Mouse (Mus musculus): ENCODE measurements around the gene Hic2.

The Hic2 gene

DNA sequence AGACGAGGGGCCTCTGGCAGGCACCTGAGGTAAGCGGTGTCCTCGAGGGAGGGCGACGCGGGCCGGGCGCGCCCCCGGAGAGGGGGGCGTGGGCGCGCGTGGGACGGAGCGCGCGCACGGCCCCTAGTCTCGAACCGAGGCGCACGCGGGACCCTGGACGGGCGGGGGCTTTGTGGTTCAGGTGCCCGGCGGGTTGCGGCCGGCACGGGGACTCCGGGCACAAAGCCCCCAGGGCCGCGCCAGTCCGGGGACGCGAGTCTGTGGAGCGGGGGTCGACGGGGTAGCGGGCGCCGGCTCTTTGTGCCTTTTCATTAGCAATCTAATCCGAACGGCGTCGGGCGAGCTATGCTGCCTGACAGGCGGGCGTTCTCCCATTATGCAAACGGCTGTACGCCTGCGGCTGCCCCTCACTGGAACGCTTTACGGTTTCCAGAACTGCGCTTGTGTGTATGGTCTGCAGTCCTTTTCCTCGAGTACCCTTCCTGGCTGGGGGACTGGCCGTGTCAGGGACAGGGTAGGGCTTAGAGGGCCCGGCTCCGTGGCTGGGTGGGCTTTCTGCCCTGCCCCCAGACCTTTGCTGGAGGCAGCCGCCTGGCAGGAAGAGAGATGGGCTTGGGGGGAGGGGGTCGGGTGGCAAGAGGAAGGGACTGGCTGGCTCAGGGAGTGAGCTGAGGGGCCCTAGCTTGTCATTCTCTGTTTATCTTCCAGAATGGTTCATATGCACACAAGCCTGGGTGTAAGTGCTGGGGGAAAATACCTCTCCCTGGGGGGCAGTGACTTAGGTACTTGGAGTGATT is 528 bp downstream of the Hic2 start:
- in situ Hi-C loops (cut with MseI, MboI): no loop called here

DNA sequence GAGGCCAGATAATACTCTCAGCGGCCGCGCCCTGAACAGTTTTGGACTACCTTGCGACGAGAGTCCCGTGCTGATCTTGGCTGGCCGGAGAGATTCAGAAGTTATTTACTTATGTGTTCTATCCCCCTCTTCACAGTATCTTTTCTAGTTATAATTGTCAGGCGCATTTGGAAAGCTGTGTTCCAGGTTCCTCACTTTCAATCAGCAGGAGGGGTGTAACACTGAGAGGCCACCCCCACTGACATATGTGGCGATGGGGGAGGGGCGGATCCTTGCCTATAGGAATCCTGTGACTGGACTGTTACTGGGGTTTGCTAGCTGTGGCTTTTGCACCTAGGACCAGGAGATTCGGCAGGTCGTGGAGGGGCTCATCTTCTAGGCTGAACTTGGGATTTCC is 1.1 kb downstream of the Hic2 start:
- in situ Hi-C loops (cut with MseI, MboI): no loop called here

DNA sequence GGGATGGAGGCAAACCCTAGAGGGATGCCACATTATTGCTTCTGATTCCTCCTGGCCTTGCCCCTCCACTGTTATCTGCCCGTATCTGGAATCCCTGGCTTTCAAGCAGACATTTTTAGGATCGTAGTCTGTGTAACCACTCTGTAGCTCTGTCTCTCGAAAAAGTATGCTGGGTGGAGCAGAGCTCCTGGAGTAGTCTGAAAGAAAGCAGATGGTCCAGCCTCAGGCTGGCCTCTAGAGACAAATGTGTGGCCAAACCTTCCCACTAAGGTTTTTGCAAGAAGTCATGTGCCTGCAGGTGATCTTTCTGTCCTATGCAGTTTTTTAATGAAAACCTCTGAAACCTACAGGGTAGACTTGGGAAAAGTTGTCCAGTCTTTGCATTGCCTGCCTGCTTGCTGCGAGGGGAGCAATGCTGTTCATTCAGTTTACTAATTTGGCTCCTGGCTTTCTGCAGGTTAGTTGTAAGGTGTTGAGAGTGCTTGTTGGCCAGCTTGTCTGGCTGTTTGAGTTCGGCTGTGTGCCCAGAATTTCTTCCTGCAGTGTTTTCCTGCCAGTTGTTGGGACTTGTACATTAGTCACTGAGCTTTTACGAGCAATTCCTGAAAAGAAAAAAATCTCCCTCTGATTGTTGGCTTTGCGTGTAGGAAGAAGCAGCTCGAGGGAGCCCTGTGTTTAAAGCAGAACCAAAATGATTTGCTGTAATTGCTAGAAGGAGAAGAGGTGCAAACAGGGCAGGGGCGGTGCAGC is 1.7 kb downstream of the Hic2 start:
- in situ Hi-C loops (cut with MseI, MboI): no loop called here

DNA sequence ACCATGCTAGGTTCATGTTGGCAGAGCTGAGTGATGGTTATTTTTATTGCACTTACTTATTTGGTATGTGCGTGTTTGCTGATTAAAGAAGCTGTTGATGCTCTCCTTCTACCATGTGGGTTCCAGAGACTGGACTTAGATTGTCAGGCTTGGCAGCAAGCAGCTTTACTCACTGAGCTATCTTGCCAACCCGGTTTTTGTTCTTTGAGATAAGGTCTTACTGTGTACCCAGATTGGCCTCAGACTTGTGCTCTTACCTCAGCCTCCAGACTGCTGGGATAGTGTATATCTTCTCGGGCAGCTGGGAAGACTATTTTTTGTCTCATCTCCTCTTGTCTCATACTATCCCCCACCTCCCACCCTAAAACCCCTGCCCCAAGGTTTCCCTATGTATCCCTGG is 4.3 kb downstream of the Hic2 start:
- in situ Hi-C loops (cut with MseI, MboI): no loop called here

DNA sequence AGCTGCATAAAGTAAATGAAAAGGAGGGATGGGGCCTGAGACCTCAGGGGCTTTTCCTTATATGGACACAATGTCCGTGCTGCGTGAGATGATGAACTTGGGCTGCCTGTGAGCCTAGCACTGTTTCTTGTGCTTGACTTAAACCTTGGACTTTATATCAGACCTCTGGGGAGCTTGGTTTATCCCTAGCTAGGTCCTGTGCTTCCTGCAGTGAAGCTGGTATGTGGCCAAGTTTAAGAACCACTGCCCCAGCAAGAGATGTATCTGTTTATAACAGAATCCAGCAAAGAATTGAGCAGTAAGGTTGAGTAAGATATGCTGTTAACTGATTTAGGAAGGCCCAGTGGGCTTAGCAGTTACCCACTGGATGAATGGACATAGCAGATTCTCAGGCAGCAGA is 6.0 kb downstream of the Hic2 start:
- in situ Hi-C loops (cut with MseI, MboI): no loop called here

DNA sequence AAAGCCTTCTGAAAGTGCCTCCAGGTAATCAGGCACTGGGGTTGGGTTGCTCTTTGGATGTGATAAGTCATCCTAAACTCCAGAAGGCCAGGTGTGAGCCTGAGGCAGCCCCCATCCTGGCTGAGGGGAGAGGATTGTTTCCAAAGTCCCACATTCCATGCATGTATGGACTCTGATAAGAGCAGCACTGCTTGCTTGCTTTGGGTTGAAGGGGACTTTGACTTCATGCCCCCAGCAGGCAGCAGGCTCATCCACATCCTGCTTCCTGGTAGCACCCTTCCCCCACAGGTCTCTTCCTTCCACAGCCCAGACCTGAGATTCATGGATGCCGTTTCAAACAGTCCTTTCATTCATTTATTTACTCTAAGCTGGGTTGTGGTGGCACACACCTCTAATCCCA is 10.4 kb downstream of the Hic2 start:
- in situ Hi-C loops (cut with MseI, MboI): no loop called here

DNA sequence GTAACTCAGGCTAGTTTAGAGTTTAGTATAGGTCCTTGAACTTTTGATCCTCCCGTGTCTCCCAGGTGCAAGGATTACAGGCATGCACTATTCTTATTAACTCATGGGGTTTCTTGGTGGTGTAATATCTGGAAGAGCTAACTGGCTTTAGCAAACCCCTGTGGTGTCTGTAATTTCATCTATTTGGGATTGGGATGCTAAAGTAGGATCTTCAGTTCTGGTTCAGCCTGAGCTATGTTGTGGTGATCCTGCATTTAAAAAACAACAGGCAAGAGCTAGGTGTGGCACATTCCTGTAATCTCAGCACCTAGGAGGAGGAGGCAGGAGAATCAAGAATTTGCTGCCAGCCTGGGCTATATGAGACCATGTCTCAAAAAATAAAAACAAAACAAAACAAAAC is 11.6 kb downstream of the Hic2 start:
- in situ Hi-C loops (cut with MseI, MboI): no loop called here

DNA sequence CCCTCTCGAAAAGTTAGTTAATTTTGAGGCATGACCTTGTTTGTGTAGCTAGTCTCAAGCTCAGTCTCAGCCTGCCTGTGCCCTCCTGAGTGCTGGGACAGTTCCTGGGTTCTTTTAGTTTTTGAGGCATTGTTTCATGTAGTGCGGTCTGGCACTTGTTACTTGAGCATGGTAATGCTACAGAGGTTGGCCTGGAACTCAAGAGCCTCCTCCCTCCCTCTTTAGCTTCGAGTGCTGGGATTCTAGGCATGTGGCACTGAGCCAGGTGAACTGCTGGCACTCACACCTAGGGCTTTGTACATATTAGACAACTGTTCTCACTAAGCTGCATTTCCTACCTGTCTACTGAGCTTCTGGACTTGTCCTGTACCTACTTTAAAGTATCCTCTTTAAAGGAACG is 14.4 kb downstream of the Hic2 start:
- in situ Hi-C loops (cut with MseI, MboI): no loop called here

DNA sequence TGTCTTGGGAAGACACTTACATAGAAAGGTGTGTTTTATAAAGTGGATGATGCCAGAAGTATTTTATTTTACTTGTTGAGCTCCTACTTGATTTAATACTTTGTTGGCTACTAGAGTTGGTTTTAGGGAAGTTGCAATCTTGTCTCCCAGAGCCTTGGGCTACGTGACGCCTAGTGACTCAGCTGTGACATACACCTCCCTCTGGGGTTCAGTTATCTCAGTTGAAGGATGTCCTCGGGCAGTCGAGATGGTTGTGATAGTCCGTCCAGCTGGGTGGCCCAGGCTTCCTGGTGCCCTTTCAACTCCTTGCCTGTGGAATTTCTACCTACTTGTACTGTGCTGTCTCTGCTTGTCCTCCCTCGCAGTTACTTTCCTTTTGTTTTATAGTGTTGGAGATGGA is 15.8 kb downstream of the Hic2 start:
- in situ Hi-C loops (cut with MseI, MboI): no loop called here

DNA sequence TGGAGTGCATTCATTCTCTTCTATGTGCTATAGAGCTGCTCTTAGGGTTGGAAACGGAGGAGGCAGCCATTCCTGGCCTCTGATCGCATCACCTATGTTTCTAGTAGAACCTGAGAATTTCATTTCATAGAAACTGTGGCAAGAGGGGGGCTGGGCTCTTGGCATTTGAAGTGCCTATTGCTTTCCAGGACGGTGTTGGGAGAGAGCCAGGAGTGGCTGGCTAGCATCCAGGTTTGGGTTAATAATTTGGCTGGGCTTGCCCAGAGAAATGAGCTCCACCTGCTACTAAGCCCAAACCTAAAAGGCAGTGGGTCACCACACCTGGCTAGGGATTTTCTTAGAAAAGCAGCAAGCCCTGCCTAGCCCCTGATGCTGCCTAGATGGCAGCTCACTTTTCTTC is 18.2 kb downstream of the Hic2 start:
- in situ Hi-C loops (cut with MseI, MboI): no loop called here

DNA sequence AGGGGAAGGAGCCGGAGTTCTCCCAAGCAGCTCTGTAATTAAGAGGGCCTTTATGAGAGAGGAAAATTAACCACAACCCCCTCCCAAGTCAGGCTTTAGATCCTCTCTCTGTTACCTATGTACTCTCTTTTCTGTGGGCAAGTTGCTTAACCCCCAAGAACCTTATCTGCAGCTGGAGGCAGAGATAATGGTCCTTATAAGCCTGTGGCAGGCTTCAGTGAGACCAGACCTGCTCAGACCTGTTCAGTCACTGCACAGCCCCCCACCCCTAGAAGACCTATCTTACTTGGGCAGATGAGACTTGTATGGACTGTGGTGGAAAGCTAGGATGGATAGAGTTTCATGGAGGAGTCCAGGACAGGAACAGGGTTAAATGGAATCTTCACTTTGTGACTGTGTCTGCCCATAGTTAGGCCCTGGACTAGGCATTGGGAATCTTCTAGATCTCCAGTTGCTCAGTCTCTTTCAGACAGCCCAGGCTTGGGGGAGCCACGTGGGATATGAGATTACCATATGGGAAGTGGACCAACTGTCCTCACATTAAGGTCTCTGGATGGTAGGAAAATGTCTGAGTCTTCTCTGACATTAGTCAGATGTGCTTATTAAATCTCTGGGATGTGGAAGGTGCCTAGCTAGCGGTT is 18.8 kb downstream of the Hic2 start:
- in situ Hi-C loops (cut with MseI, MboI): no loop called here

DNA sequence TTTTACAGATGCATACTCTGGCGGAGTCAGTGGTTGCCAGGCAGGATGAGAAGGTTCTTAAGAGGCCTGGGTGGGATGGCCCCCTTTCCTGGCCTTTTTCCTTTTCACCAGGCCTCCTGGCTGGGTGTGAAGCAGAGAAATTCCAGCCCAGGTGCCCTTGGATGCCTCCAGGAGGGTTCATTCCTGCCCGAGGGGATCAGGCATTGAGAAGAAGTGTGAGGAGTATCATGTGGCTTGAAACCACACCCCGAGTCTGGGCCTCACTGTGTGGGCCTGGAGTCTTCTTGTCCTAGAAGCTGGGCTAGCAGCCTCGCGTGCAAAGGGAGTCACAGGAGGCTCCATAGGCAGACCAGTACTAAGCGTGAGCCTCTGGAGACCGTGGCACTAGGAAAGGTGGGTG is 19.5 kb downstream of the Hic2 start:
- in situ Hi-C loops (cut with MseI, MboI): no loop called here

DNA sequence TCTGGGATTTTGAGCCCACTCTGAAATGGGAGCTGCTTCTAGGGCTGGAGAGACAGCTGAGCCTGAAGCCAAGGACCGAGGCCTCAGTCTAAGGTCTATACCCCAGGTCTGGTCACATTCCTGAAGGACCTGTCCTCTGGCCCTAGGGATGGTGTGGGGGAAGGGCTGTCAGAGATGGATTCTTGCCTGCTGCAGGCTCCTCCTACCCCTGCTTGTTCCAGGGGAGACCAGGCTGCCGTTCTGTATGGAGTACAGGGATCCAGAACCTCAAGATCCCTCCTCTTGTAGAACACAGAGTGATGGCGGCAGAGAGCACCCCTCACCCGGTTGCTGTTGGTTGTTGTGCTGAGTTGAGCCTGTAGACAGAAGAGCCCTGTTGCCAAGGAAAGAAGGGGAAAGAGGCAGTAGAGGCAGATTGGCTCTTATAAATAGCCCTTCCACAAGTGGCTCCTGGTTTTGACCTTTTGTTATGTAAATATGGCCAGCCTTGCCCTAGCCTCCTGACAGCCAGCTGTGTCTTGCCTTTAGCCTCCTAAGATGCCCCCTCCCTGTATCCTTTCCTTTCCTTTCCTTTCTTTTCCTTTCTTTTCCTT is 20.7 kb downstream of the Hic2 start:
- in situ Hi-C loops (cut with MseI, MboI): no loop called here

DNA sequence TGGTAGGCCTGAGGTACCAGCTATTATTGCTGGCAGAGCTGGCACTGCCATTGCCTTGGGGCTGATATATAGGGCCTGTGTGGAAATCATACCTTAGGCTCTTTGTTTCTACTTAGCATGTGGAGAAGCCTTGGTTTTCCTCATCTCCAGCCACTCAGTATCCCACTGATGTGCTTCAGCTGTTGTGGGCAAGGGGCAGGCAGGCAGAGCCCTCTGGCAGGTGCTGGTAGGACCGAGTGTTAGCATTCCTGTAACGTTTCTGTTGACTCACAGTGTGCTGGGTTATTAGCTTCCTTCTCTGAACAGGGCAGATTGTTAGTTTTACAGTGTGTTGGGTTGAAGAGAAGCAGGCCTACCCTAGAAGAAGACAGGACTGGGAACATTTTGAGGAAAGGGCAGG is 21.9 kb downstream of the Hic2 start:
- in situ Hi-C loops (cut with MseI, MboI): no loop called here

DNA sequence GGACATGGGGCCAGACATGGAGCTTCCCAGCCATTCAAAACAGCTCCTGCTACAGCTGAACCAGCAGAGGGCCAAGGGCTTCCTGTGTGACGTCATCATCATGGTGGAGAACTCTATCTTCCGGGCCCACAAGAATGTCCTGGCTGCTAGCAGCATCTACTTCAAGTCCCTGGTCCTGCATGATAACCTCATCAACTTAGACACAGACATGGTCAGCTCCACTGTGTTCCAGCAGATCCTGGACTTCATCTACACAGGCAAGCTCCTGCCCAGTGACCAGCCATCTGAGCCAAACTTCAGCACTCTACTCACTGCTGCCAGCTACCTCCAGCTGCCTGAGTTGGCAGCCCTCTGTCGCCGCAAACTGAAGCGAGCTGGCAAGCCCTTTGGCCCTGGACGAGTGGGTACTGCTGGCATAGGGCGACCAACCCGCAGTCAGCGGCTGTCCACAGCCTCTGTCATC is 24.0 kb downstream of the Hic2 start:
- in situ Hi-C loops (cut with MseI, MboI): no loop called here

DNA sequence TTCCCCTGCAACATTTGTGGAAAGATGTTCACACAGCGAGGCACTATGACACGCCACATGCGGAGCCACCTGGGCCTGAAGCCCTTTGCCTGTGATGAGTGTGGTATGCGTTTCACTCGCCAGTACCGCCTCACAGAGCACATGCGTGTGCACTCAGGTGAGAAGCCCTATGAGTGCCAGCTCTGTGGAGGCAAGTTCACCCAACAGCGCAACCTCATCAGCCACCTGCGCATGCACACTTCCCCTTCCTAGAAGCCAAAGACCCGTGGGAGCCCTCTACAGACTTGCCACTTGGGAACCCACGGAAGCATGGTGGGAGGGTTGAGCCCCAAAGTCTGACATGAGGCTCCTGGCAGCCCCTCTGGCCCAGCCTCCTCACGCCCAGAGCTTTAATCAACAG is 25.5 kb downstream of the Hic2 start:
- in situ Hi-C loops (cut with MseI, MboI): no loop called here

DNA sequence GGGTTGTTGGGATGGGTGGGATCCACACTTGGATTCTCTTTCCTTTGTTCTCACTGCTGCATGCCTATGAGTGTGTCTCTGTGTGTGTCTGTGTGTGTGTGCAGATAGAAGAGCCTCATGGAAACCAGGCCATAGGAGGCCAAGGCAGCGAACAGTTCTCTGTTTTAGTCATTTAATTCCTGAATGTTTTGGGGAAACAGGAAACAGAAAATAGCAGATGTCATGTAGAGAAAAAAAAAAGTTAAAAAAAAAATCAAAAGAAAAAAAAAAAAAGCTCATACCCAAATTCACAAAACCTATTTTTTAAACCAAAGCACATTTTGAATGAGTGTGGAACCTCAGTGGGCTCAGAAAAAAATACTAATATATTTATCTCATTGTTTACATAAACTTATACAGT is 28.0 kb downstream of the Hic2 start:
- in situ Hi-C loops (cut with MseI, MboI): no loop called here

DNA sequence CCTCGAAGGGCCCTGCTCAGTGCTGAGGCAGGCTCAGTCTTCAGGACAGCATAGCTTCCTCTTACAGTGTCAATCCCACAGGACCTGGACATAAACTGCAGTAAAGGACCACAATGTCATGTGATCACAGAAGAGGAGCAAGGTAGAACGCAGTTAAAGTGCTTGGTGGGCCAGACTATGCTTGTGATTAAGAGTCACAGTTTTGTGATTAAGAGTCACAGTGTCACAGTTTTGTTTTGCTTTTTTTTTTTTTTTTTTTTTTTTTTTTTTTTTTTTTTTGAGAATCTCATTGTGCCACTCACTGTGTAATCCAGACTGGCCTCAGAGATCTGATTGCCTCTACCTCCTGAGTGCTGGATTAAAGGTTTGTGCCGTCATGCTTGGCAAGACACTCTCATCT is 32.7 kb downstream of the Hic2 start:
- in situ Hi-C loops (cut with MseI, MboI): loop anchor here in 1 of 2 experiments (5.0 kb wide), 1 partner anchor 59 kb away; the partner anchor contains the start of gene Rimbp3

DNA sequence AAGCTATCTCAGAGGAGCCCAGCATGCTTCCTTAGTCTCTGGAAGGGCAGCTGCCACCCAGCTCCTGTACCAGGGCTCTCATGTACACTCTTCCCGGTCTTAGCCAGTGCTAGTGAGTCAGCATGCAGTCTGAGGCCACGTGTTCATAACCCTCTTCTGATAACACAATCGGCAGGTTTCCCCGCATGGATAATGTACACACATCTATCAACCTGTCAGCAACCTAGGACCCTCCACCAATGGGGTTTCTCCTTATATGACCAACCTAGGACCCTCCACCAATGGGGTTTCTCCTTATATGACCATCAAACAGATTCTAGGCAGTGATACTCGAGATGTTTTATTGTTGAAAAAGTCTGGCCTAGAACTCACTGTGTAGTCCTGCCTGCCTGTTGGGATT is 34.6 kb downstream of the Hic2 start:
- in situ Hi-C loops (cut with MseI, MboI): loop anchor here in 1 of 2 experiments (5.0 kb wide), 1 partner anchor 61 kb away; the partner anchor contains the start of gene Rimbp3

DNA sequence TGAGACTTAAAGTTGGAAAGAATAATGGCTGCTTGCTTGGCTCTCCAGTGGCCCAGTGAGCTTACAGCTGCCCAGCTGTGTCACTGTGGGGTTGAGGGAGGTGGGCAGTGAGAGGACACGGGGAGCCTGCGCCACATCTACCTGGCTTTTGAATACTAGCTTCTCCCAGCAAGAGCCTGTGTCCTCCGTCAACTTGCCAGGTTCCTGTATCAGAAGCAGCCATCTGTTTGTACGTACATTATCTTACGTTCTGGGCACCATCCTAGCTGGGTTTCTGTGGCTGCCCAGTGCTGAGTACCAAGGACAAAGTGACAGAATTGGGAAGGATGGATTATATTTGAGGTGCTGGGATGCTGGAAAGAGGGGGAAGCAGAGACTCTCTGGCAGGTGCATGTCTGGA is 36.5 kb downstream of the Hic2 start:
- in situ Hi-C loops (cut with MseI, MboI): loop anchor here (5.0 kb wide), 1 partner anchor 63 kb away; the partner anchor contains the start of gene Rimbp3 (in 2 of the 2)

DNA sequence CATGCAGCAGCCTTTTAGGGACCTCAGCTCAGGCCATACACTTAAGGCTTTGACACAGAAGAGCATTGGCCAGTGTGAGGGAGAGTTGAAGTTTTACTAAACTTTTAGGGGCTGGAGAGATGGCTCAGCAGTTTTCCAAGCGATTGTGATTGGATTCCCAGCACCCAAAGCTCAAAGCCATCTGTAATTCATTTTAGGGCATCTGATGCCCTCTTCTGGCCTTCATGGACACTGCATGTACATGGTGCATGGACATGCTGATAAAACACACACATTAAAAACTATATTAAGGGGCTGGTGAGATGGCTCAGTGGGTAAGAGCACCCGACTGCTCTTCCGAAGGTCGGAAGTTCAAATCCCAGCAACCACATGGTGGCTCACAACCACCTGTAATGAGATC is 37.8 kb downstream of the Hic2 start:
- in situ Hi-C loops (cut with MseI, MboI): loop anchor here in 1 of 2 experiments (5.0 kb wide), 1 partner anchor 64 kb away; the partner anchor contains the start of gene Rimbp3

DNA sequence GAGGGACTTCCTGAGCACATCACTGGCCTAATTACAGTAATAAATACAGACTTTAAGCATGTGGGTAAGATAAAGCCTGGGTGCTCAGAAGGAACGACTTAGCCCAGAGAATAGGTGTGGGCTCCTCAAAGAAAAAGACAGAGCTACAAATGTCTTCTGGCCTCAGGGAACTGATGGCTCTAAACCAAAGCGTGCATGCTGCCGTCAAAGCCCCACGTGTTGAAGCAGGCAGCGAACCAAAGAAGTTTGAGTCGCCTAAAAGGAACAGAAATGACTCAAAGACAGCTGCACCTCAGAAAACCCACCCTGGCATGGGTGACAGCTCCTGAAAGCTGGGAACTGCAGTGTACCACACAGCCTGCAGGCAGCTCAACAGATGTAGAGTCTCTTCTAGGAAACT is 38.5 kb downstream of the Hic2 start:
- in situ Hi-C loops (cut with MseI, MboI): loop anchor here in 1 of 2 experiments (5.0 kb wide), 1 partner anchor 65 kb away; the partner anchor contains the start of gene Rimbp3

Measured in mouse trophoblast stem cell (cell line).